Mouse (Mus musculus) hindbrain, embryonic 16.5 days (tissue): ENCODE data around the gene Rrp1b. TPM values are rescaled to one million over a fixed set of nuclear protein-coding genes. Genes with fewer than 3 reads are reported as not detected.

Experiments
- ATAC-seq: fragments of 200-750 bp; cut with Nextera tagmentation; 2 replicates; pipeline ENCODE4 v1.8.0; 2017; ENCODE audit warnings: moderate TSS enrichment, moderate library complexity
- H3K27ac ChIP-seq: fragments of 300-500 bp; sonication (generic); 2 replicates; pipeline ENCODE4 v1.5.1; 2014; ENCODE audit warnings: low read depth, mild to moderate bottlenecking, control low read depth, low read length, moderate library complexity
- H3K27me3 ChIP-seq: fragments of 300-500 bp; sonication (generic); replicated peaks from 2 replicates; pipeline ENCODE4 v1.6.1; 2014; ENCODE audit warnings: low read length; ENCODE audit not compliant: control insufficient read depth, insufficient read depth
- H3K36me3 ChIP-seq: fragments of 300-500 bp; sonication (generic); 2 replicates; pipeline ENCODE4 v1.6.1; 2014; ENCODE audit warnings: mild to moderate bottlenecking, low read length, moderate library complexity, mixed read lengths; ENCODE audit not compliant: control insufficient read depth, insufficient read depth
- H3K4me1 ChIP-seq: fragments of 300-500 bp; sonication (generic); 2 replicates; pipeline ENCODE4 v1.6.1; 2014; ENCODE audit warnings: low read depth, low read length; ENCODE audit not compliant: control insufficient read depth, insufficient read depth
- H3K4me2 ChIP-seq: fragments of 300-500 bp; sonication (generic); 2 replicates; pipeline ENCODE4 v1.6.1; 2014; ENCODE audit warnings: mild to moderate bottlenecking, low read length, control low read depth, moderate library complexity
- H3K4me3 ChIP-seq: fragments of 300-500 bp; sonication (generic); 2 replicates; pipeline ENCODE4 v1.5.1; 2014; ENCODE audit warnings: mild to moderate bottlenecking, low read length, control low read depth, moderate library complexity
- H3K9ac ChIP-seq: fragments of 300-500 bp; sonication (generic); 2 replicates; pipeline ENCODE4 v1.6.1; 2014; ENCODE audit warnings: low read depth, mild to moderate bottlenecking, control low read depth, low read length, moderate library complexity
- H3K9me3 ChIP-seq: fragments of 300-500 bp; sonication (generic); 2 replicates; pipeline ENCODE4 v1.6.1; 2014; ENCODE audit warnings: mild to moderate bottlenecking, low read length, moderate library complexity; ENCODE audit not compliant: control insufficient read depth
- WGBS: fragments of 180-500 bp; shearing (Covaris S2); extraction: QIAGEN DNeasy Blood & Tissue Kit; methylation state at CpG from one replicate; pipeline ENCODE4 v1.1.7; 2014; 5-methylcytosine and 5-hydroxymethylcytosine counted together
- polyA plus RNA-seq: library from polyadenylated mRNA; unstranded; fragments of >200 nt; fragmentation: Nextera tagmentation; extraction: Ambion mirVana; gene quantifications from 2 replicates; pipeline ENCODE4 v1.2.1, GENCODE M21; 2015

Gene Rrp1b
- 33.4 and 34.4 TPM in 2 replicates for polyA plus RNA-seq

DNA sequence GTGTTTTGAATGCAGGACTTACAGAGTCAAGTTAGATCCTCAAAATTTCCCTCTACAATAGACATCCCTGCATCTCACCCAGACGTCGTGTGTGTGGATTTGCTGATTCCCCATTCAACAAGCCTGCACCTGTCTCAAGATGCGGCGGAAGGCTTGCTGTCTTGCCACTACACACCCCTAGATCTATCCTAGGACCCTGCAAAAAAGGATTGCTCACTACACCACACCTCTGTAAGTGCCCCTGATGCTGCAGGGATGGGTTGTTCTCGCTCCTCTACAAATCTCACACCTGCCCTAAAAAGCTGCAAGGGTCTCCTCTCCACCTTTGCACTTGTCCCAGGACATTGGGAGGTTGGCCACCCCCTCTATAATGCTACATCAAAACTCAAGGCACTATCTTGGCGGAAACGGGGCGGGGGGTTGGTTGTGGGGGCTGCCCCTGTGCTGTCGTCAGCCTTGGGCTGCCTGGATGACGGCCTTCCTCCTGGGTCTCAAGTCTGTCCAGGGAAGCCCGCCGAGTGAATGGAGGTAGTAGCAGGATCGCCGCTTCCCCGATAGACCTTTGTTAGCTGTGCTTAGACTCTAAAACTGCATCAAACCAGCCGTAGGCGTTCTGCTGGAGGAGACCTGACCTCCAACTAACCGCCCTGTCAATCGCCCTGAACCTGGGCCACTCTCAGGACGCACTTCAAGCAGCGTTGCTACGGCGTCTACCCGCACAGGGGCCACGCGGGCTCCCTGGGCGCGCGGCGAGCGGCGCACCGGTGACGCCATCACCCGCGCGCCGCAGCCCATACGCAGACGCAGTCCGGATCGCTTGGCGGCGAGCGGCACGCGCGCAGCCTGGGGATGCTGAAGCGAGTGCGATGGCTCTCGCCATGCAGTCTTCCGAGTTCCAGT is at the start of gene Rrp1b, which contains the start of gene Hsf2bp:
Gene Rrp1b (plus strand): TSS at position 492 of the 900 bp plus-strand sequence.
Gene Hsf2bp (minus strand): TSS at position 741 of the 900 bp plus-strand sequence.
- peak within 1 kb of the TSS; percentile 82 for H3K9ac ChIP-seq
- H3K27me3 ChIP-seq, result no peaks in the 10 kb centered on the region
- H3K4me1 ChIP-seq, result peaks cover 19% of the 10 kb centered on the region
- 4% methylated on average over 46 of the region's 52 CpGs for WGBS
- peak within 1 kb of the TSS; percentile 81 for H3K27ac ChIP-seq
- H3K9me3 ChIP-seq, result no peaks in the 10 kb centered on the region
- no peaks in the 10 kb centered on the region for H3K36me3 ChIP-seq
- peak; percentile 98 for ATAC-seq
- H3K4me2 ChIP-seq, result peak within 1 kb of the TSS; percentile 94
- H3K4me3 ChIP-seq, result peak within 1 kb of the TSS; percentile 82

GRCm38 (mm10) chr17:31986915-31987314 is 49.0 kb upstream of the Rrp1b start:
- Histone ChIP-seq H3K4me1 (no peaks in the 10 kb centered on the region), H3K4me3 (no peak overlapping the region), H3K9ac (no peak overlapping the region), H3K9me3 (no peaks in the 10 kb centered on the region), H3K4me2 (no peak overlapping the region), H3K36me3 (no peaks in the 10 kb centered on the region), H3K27me3 (no peaks in the 10 kb centered on the region), H3K27ac (no peak overlapping the region)
- WGBS, result 86% methylated on average over 1 of the region's 1 CpGs
- no peak for ATAC-seq

DNA sequence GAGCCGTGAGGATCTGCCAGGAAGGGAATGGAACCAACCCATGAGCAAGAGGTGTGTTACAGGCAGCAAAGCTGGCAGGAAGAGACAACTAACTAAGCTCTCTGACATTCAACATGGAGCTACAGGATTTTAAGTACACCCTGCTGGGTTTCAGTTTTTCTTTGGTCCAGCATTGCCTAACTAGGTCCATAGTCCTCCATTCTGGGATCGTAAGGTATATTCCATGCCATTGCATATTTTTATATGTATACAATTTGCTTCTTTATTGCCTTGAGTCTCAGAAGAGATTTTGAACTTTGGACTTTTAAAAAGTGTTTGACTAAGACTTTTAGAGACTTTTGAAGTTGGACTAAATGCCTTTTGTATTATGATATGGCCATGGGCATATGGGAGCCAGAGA is 46.9 kb upstream of the Rrp1b start:
- no peak overlapping the region for H3K4me2 ChIP-seq
- H3K4me1 ChIP-seq, result no peaks in the 10 kb centered on the region
- WGBS, result 94% methylated on average over 2 of the region's 2 CpGs
- no peaks in the 10 kb centered on the region for H3K27me3 ChIP-seq
- H3K36me3 ChIP-seq, result no peaks in the 10 kb centered on the region
- no peak for ATAC-seq
- H3K27ac ChIP-seq, result no peak overlapping the region
- no peak overlapping the region for H3K4me3 ChIP-seq
- no peak overlapping the region for H3K9ac ChIP-seq
- no peaks in the 10 kb centered on the region for H3K9me3 ChIP-seq

GRCm38 (mm10) chr17:31992004-31992403 is 43.9 kb upstream of the Rrp1b start:
- 72% methylated on average over 2 of the region's 2 CpGs for WGBS
- Histone ChIP-seq H3K36me3 (no peaks in the 10 kb centered on the region), H3K9me3 (no peaks in the 10 kb centered on the region), H3K27ac (no peak overlapping the region), H3K27me3 (no peaks in the 10 kb centered on the region), H3K4me3 (no peak overlapping the region), H3K4me2 (no peak overlapping the region), H3K9ac (no peak overlapping the region), H3K4me1 (no peaks in the 10 kb centered on the region)
- no peak for ATAC-seq

- no peaks in the 10 kb centered on the region for H3K27me3 ChIP-seq
These were observed 42.5 kb upstream of the Rrp1b start for GRCm38 (mm10) chr17:31993354-31993753.

DNA sequence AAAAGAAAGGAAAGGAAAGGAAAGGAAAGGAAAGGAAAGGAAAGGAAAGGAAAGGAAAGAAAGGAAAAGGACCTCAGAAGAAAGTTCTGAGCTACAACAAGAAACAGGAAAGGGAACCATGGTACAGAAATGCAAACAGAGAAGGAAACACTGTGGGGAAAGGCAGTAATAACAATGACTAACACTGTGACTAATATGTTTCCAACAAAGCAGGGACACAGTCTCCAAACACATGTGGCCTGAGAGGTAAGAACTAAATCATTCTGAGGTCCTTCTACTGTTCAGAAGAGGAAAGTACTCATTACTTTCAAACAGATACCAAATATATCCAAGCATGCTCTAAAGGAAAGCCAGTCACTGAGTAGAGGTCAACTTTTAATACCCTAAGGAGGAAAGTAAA is 41.8 kb upstream of the Rrp1b start:
- Histone ChIP-seq H3K4me3 (no peak overlapping the region), H3K4me2 (no peak overlapping the region), H3K4me1 (no peaks in the 10 kb centered on the region), H3K9me3 (no peaks in the 10 kb centered on the region), H3K27ac (no peak overlapping the region), H3K36me3 (no peaks in the 10 kb centered on the region), H3K9ac (no peak overlapping the region), H3K27me3 (no peaks in the 10 kb centered on the region)
- no peak for ATAC-seq

More at GRCm38 (mm10) chr17:31993354-31993753, 42.5 kb upstream of the Rrp1b start:
- Histone ChIP-seq H3K4me2 (no peak overlapping the region), H3K9ac (no peak overlapping the region), H3K4me1 (no peaks in the 10 kb centered on the region), H3K36me3 (no peaks in the 10 kb centered on the region), H3K9me3 (no peaks in the 10 kb centered on the region), H3K27ac (no peak overlapping the region), H3K4me3 (no peak overlapping the region)
- 78% methylated on average over 1 of the region's 1 CpGs for WGBS
- ATAC-seq, result no peak

- Histone ChIP-seq H3K4me1 (no peaks in the 10 kb centered on the region), H3K27me3 (no peaks in the 10 kb centered on the region), H3K9ac (no peak overlapping the region), H3K4me3 (no peak overlapping the region), H3K36me3 (no peaks in the 10 kb centered on the region), H3K27ac (no peak overlapping the region), H3K9me3 (no peaks in the 10 kb centered on the region), H3K4me2 (no peak overlapping the region)
- no peak for ATAC-seq
- 87% methylated on average over 2 of the region's 2 CpGs for WGBS
These were observed 40.1 kb upstream of the Rrp1b start for GRCm38 (mm10) chr17:31995784-31996183.

DNA sequence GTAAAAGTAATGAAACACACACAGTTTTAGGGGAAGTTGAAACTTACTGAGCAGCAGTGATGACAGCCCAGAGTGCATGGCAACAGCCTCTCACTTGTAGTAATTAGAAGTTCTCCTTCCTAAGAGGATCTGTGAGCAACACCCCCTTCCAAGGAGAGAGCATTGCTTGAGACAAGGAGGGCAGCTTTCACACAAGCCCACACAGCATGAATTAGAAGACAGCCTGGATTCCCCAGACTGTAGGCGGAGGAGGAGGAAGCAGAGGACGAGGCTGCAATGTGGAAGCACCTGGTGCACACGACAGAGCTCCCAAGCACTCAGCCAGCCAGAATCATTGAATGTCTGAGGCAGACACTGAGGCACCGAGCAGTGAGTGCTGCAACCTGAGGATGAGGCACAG is 39.6 kb upstream of the Rrp1b start:
- ATAC-seq, result no peak
- Histone ChIP-seq H3K9ac (no peak overlapping the region), H3K9me3 (no peaks in the 10 kb centered on the region), H3K4me1 (no peaks in the 10 kb centered on the region), H3K27me3 (no peaks in the 10 kb centered on the region), H3K4me2 (no peak overlapping the region), H3K36me3 (no peaks in the 10 kb centered on the region), H3K27ac (no peak overlapping the region), H3K4me3 (no peak overlapping the region)
- WGBS, result 76% methylated on average over 4 of the region's 4 CpGs

GRCm38 (mm10) chr17:31998351-31998750 is 37.5 kb upstream of the Rrp1b start:
- no peak overlapping the region for H3K9ac ChIP-seq
- no peaks in the 10 kb centered on the region for H3K4me1 ChIP-seq
- H3K9me3 ChIP-seq, result no peaks in the 10 kb centered on the region
- no peak for ATAC-seq
- no peaks in the 10 kb centered on the region for H3K36me3 ChIP-seq
- WGBS, result 83% methylated on average over 1 of the region's 1 CpGs
- H3K27me3 ChIP-seq, result no peaks in the 10 kb centered on the region
- no peak overlapping the region for H3K27ac ChIP-seq
- no peak overlapping the region for H3K4me2 ChIP-seq
- H3K4me3 ChIP-seq, result no peak overlapping the region
